Mouse (Mus musculus): ENCODE measurements around the gene Panx2. TPM values are rescaled to one million over a fixed set of nuclear protein-coding genes. Genes with fewer than 3 reads are reported as not detected.

Gene Panx2
- polyA plus RNA-seq, 1 experiment from 2014 or later, result 0.21 TPM

DNA sequence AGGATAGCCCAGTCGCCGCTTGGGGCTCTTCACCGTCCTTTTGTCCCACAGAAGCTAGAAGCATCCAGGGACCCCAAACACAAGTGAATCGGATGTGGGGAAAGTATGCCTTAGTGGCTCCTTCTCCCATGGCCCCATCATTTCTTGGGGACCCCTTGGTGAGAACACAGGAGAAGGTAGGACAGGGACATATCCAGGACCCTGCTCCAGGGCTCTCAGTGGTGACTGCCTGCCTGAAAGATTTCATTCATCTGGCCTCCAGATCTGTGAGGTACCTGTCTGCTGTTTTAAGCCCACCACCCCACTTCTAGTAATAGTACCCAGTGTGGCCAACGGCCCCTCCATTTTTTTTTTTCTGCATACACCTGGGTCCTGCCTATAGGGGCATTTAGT lies 3.0 kb downstream of the Panx2 start:
- Histone ChIP-seq H3K27me3 (replicated peaks) (peaks cover 39% of the 10 kb centered on the region), H3K27ac (no peak overlapping the region), H3K36me3 (no peaks in the 10 kb centered on the region), H3K4me3 (replicated peaks) (no peak overlapping the region), H3K9ac (no peak overlapping the region), H3K4me2 (replicated peaks) (no peak overlapping the region), H3K9me3 (no peaks in the 10 kb centered on the region), H3K4me1 (replicated peaks) (peaks cover 1% of the 10 kb centered on the region; the same call in 1 of the 2 replicates)
- WGBS, result 86% methylated on average over 5 of the region's 5 CpGs
- ATAC-seq, result no peak

DNA sequence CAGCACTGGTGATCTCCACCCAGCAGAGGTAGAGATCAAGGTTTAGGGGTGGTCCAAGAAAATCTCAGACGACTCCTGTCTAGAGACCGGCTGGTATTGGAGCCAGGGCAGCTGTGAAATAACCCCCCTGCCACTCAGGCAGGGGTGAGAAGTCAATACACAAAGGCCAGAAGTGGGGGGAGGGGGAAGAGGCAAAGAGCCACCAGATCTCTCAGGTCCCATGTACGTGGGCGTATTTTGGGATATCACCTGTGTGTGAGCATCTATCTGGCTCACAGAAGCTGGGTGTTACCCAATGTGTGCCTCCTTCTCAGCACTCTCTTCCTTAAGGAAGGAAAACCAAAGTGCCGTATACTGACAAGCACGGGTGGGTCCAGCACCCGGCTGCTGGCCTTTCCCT lies 3.5 kb downstream of the Panx2 start:
- Histone ChIP-seq H3K4me2 (replicated peaks) (no peak overlapping the region), H3K27ac (no peak overlapping the region), H3K4me1 (replicated peaks) (peaks cover 2% of the 10 kb centered on the region; the same call in 1 of the 2 replicates), H3K4me3 (replicated peaks) (no peak overlapping the region), H3K36me3 (no peaks in the 10 kb centered on the region), H3K9ac (no peak overlapping the region), H3K27me3 (replicated peaks) (peaks cover 42% of the 10 kb centered on the region), H3K9me3 (no peaks in the 10 kb centered on the region)
- no peak for ATAC-seq
- 67% methylated on average over 7 of the region's 7 CpGs for WGBS

DNA sequence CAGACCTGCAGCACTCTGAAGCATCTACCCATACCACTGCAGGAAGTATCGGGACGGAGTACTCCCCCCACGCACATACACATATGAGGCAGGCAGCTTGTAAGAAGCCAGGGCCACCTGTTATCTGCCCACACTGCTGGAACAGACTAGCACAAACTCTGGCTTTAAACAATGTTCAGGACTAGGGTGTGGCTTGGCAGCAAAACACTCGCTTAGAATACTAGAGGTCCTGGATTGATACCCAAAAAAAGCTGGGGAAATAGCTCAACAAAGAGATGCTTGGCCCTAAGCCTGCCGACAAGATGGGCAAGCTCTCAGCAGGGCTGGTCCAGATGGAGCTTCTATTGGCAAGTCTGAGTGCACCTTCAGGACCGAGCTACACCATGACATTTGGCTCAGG lies 4.0 kb downstream of the Panx2 start:
- Histone ChIP-seq H3K9me3 (no peaks in the 10 kb centered on the region), H3K27ac (no peak overlapping the region), H3K4me1 (replicated peaks) (peaks cover 4% of the 10 kb centered on the region; the same call in 1 of the 2 replicates), H3K9ac (no peak overlapping the region), H3K27me3 (replicated peaks) (peaks cover 47% of the 10 kb centered on the region), H3K4me3 (replicated peaks) (no peak overlapping the region), H3K4me2 (replicated peaks) (no peak overlapping the region), H3K36me3 (no peaks in the 10 kb centered on the region)
- ATAC-seq, result no peak
- WGBS, result 57% methylated on average over 6 of the region's 6 CpGs

DNA sequence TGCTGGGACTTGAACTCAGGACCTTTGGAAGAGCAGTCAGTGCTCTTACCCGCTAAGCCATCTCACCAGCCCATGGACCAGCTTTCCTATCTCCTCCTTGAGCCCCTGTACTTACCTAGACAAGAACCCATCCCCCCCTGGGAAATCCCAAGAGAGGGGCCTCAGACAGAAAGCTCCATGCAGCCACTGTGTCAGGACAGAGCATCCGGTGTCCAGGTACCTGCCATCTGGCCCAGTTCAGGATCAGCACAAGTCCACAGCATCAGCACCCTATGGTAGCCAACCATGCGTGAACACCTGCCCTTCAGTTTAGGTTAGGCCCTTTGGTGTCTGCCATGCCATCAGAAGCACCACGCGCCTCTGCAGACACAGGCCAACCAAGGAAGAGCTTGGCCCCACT lies 5.4 kb downstream of the Panx2 start:
- H3K4me3 ChIP-seq (replicated peaks), result no peak overlapping the region
- H3K27ac ChIP-seq, result no peak overlapping the region
- H3K9ac ChIP-seq, result no peak overlapping the region
- H3K9me3 ChIP-seq, result no peaks in the 10 kb centered on the region
- no peak overlapping the region for H3K4me2 ChIP-seq (replicated peaks)
- H3K36me3 ChIP-seq, result no peaks in the 10 kb centered on the region
- H3K27me3 ChIP-seq (replicated peaks), result peaks cover 47% of the 10 kb centered on the region
- 92% methylated on average over 5 of the region's 5 CpGs for WGBS
- H3K4me1 ChIP-seq (replicated peaks), result peaks cover 4% of the 10 kb centered on the region; the same call in 1 of the 2 replicates
- no peak for ATAC-seq

DNA sequence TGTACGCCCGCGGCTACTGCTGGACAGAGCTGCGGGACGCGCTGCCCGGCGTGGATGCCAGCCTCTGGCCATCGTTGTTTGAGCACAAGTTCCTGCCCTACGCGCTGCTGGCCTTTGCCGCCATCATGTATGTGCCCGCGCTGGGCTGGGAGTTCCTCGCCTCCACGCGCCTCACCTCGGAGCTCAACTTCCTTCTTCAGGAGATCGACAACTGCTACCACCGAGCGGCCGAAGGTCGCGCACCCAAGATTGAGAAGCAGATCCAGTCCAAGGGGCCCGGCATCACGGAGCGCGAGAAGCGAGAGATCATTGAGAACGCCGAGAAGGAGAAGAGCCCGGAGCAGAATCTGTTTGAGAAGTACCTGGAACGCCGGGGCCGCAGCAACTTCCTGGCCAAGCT lies 8.1 kb downstream of the Panx2 start:
- no peak overlapping the region; the same call in 1 of the 2 replicates for H3K9ac ChIP-seq
- peak overlapping the region; percentile 59 for H3K4me2 ChIP-seq (replicated peaks)
- no peaks in the 10 kb centered on the region for H3K9me3 ChIP-seq
- H3K27me3 ChIP-seq (replicated peaks), result peaks cover 32% of the 10 kb centered on the region
- H3K27ac ChIP-seq, result no peak overlapping the region
- H3K4me1 ChIP-seq (replicated peaks), result peaks cover 4% of the 10 kb centered on the region; the same call in 1 of the 2 replicates
- 0 out of 2 replicates have a peak, but pooled peaks have one; percentile 13 for ATAC-seq
- peak overlapping the region; percentile 22 for H3K4me3 ChIP-seq (replicated peaks)
- WGBS, result 17% methylated on average over 35 of the region's 35 CpGs
- no peaks in the 10 kb centered on the region for H3K36me3 ChIP-seq

DNA sequence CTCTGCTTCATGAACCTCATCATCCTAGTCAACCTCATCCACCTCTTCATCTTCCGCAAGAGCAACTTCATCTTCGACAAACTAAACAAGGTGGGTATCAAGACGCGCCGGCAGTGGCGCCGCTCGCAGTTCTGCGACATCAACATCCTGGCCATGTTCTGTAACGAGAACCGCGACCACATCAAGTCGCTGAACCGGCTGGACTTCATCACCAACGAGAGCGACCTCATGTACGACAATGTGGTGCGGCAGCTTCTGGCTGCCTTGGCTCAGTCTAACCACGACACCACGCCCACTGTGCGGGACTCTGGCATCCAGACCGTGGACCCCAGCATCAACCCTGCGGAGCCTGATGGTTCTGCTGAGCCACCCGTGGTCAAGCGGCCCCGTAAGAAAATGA lies 8.7 kb downstream of the Panx2 start:
- H3K4me3 ChIP-seq (replicated peaks), result peak overlapping the region; percentile 22; the same call in 1 of the 2 replicates
- no peaks in the 10 kb centered on the region for H3K9me3 ChIP-seq
- no peak overlapping the region; the same call in 1 of the 2 replicates for H3K9ac ChIP-seq
- H3K4me2 ChIP-seq (replicated peaks), result peak overlapping the region; percentile 59
- ATAC-seq, result no peak
- WGBS, result 28% methylated on average over 26 of the region's 26 CpGs
- H3K36me3 ChIP-seq, result no peaks in the 10 kb centered on the region
- peaks cover 4% of the 10 kb centered on the region; the same call in 1 of the 2 replicates for H3K4me1 ChIP-seq (replicated peaks)
- peaks cover 32% of the 10 kb centered on the region for H3K27me3 ChIP-seq (replicated peaks)
- H3K27ac ChIP-seq, result no peak overlapping the region

DNA sequence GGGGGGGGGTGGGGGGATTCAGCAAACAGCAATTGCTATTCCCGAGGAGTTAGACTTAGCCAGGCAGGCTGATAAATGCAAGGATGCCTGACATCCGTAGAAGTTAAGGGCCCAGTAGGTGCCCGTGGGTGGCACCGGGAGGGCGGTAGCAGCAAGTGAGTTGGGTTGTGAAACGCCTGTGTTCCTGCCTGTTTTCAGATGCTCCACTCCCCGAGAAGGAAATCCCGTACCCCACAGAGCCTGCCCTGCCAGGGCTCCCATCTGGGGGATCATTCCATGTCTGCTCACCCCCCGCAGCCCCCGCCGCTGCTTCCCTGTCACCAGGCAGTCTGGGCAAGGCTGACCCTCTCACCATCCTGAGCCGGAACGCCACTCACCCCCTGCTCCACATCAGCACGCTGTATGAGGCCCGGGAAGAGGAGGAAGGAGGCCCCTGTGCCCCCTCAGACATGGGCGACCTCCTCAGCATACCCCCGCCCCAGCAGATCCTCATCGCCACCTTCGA lies 9.9 kb downstream of the Panx2 start:
- H3K27ac ChIP-seq, result no peak overlapping the region
- no peak overlapping the region for H3K4me3 ChIP-seq (replicated peaks)
- H3K9me3 ChIP-seq, result no peaks in the 10 kb centered on the region
- no peak for ATAC-seq
- H3K36me3 ChIP-seq, result no peaks in the 10 kb centered on the region
- peaks cover 4% of the 10 kb centered on the region; the same call in 1 of the 2 replicates for H3K4me1 ChIP-seq (replicated peaks)
- no peak overlapping the region; the same call in 1 of the 2 replicates for H3K9ac ChIP-seq
- H3K27me3 ChIP-seq (replicated peaks), result peaks cover 32% of the 10 kb centered on the region
- no peak overlapping the region for H3K4me2 ChIP-seq (replicated peaks)
- 73% methylated on average over 19 of the region's 19 CpGs for WGBS

DNA sequence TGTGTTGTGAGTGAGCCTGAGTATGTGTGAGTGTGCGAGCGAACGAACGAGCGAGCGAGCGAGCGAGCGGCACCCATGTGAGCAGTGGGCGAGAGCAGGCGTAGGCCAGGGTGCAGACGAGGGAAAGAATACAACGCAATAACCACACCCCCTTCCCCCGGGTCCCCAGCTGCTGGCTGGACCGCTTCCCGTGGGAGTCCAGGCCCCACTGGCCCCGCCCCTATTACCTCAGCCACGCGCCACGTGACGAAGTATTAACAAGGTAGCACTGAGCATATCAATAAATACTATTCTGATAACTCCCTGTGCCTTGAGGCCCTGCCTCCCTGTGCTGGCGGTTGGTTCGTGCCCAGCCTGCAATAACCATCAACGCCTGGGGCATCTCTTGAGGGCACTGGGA lies 11.1 kb downstream of the Panx2 start:
- H3K4me3 ChIP-seq (replicated peaks), result no peak overlapping the region
- ATAC-seq, result peak; percentile 22; the same call in 1 of the 2 replicates
- H3K36me3 ChIP-seq, result no peaks in the 10 kb centered on the region
- H3K9me3 ChIP-seq, result no peaks in the 10 kb centered on the region
- no peak overlapping the region for H3K9ac ChIP-seq
- WGBS, result 65% methylated on average over 24 of the region's 24 CpGs
- H3K4me1 ChIP-seq (replicated peaks), result peaks cover 12% of the 10 kb centered on the region; the same call in 1 of the 2 replicates
- 0 out of 2 replicates have a peak overlapping the region, but pooled peaks have one; percentile 14 for H3K4me2 ChIP-seq (replicated peaks)
- H3K27me3 ChIP-seq (replicated peaks), result peaks cover 32% of the 10 kb centered on the region
- no peak overlapping the region for H3K27ac ChIP-seq

DNA sequence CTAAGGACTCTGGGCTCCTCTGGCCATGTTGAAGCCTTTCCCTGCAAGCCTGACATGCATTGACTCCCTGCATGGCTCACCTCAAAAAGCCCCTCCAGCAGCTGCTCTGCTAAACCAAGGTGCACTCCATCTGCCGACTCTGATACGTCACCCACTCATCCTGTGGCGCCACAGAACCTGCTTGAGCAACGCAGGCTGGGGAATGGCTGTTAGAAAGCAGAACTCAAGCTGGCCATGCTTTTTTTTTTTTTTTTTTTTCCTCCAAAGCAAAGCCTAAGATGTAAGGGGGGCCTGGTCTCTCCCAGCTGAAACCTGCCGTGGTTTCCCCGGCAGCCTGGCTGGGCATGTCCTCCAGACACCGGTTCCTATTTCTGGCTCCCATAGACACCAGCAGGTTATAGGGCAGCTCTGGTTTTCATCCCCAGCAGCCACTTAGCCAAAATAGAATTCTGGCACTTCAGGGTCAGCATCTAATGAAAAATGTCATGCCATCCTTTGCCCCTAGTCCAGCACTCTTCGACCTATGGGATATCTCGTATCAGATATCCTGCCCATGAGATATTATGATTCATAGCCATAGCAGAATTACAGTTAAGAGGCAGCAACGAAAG lies 14.6 kb downstream of the Panx2 start:
- H3K4me1 ChIP-seq (replicated peaks), result peaks cover 26% of the 10 kb centered on the region
- 69% methylated on average over 10 of the region's 10 CpGs for WGBS
- no peak overlapping the region for H3K4me2 ChIP-seq (replicated peaks)
- H3K27me3 ChIP-seq (replicated peaks), result 0 out of 2 replicates have a peak, but pooled peaks cover 7% of the 10 kb centered on the region
- no peaks in the 10 kb centered on the region for H3K36me3 ChIP-seq
- no peak overlapping the region for H3K4me3 ChIP-seq (replicated peaks)
- no peak for ATAC-seq
- no peaks in the 10 kb centered on the region for H3K9me3 ChIP-seq
- H3K27ac ChIP-seq, result no peak overlapping the region
- H3K9ac ChIP-seq, result no peak overlapping the region

DNA sequence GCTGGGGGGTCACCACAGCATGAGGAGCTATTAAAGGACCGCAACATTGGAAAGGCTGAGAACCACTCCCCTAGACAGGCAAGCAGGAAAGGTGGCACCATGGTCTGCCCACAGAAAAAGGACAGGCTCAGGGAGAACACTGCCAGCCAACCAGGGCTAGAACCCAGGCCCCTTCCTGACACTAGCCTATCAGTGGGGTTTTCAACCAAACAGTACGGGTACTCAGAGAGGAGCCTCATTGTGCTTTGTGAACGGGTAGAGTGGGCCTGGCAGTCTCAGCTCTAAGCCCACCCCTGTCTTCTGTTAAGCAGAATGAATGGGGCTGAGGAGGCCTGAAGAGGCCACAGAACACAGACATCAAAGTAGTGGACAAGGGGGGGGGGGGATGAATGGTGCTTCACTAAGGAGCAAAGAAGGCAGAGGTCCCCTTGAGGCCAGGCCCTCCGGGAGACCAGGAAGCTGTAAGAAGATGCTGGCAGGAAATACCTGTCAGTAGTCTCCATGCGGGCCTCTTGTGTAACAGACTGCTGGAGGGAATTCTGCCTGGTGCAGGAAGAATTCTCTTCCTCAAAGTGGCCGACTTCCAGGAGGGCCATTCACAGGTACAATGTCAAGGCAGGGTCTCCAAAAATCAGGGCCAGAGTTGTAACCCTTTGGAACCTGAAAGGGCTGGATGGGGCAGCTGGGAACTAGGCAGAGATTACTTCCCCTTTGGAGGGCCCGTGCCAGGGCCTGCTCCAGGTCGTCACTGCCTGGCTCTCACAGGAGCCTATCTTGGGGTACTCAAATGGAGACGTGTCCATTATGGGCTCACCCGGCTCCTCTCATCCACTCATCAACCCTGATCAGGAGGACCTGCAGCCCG lies 15.3 kb downstream of the Panx2 start, which contains the start of gene Trabd:
Trabd (plus strand) TSS at position 512 of the 865 bp plus-strand sequence.
- peak; percentile 0; the same call in 1 of the 2 replicates for ATAC-seq
- Histone ChIP-seq H3K4me2 (replicated peaks) (peak within 1 kb of the TSS; percentile 87), H3K36me3 (no peaks in the 10 kb centered on the region), H3K9me3 (no peaks in the 10 kb centered on the region), H3K4me1 (replicated peaks) (peaks cover 26% of the 10 kb centered on the region), H3K4me3 (replicated peaks) (peak within 1 kb of the TSS; percentile 68), H3K9ac (peak within 1 kb of the TSS; percentile 77), H3K27me3 (replicated peaks) (0 out of 2 replicates have a peak, but pooled peaks cover under 1% of the 10 kb centered on the region), H3K27ac (peak within 1 kb of the TSS; percentile 85)
- WGBS, result 24% methylated on average over 11 of the region's 11 CpGs

DNA sequence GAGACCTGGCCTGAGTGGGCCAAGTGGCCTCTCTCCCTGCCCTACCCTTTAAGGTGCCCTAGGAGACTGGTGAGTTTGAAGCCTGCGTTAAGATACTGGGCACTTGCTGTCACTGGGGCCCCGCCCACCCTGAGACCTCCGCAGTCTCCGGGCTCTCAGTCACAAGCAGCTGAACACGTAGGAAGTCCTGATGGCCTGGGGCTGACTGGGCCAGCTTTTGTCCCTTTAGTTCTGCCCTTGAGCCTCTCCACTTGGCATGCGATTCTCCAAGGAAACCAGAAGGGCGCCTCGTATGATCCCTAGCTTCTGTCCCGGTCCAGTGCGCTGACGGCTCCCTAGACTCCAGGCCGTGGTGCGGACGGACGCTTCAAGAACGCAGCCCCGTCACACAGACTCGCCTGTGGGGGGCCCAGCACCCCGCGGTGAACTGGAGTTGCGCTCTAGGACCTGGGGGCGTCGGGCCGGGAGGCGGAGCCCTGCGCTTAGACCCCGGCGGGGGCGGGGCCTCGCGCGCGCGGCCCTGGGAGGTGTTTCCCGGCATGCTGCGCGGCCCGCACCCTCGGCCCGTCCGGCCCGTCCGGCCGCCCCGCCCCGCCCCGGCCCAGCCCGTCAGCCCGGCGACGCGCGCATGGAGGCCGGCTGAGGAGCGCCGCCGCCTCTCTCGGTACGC lies 16.1 kb downstream of the Panx2 start:
- under 1% methylated on average over 50 of the region's 59 CpGs for WGBS
- Histone ChIP-seq H3K4me1 (replicated peaks) (peaks cover 26% of the 10 kb centered on the region), H3K9me3 (no peaks in the 10 kb centered on the region), H3K9ac (peak overlapping the region; percentile 77), H3K4me2 (replicated peaks) (peak overlapping the region; percentile 87), H3K4me3 (replicated peaks) (peak overlapping the region; percentile 68), H3K36me3 (no peaks in the 10 kb centered on the region), H3K27ac (peak overlapping the region; percentile 85), H3K27me3 (replicated peaks) (no peaks in the 10 kb centered on the region)
- ATAC-seq, result peak; percentile 94

All from intestine, embryonic 15.5 days (tissue).